Mouse (Mus musculus): ENCODE data around the gene Mpig6b.

DNA sequence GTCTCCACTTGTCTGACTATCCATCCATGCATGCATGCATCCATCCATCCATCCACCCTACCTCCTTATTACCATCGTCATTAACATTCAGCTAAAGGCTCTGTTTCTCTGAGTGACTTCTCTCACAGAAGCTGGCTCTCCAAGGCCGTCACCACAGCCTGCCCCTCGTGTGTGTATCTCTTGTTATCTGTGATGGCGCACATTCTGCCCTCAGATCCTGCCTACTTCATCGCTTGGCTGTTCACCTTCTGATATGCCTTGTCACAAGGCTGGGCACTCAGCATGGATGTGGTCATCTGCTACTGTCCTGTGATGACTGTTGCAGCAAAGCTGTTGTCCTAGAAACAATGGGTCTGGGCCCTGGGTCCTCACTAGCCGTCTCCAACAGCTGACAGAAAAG lies 38.8 kb upstream of the Mpig6b start:
- TF ChIP-seq CTCF (conservative IDR thresholded peaks at IDR 0.05; ENCODE audit: insufficient read depth, insufficient read length, low read depth, low read length) (no peak), POLR2A (IDR thresholded peaks at IDR 0.05; ENCODE audit: low read depth, low read length) (no peak)
